Comparison of ENCODE assay signal across 8 mouse cellular contexts in the genomic region with DNA sequence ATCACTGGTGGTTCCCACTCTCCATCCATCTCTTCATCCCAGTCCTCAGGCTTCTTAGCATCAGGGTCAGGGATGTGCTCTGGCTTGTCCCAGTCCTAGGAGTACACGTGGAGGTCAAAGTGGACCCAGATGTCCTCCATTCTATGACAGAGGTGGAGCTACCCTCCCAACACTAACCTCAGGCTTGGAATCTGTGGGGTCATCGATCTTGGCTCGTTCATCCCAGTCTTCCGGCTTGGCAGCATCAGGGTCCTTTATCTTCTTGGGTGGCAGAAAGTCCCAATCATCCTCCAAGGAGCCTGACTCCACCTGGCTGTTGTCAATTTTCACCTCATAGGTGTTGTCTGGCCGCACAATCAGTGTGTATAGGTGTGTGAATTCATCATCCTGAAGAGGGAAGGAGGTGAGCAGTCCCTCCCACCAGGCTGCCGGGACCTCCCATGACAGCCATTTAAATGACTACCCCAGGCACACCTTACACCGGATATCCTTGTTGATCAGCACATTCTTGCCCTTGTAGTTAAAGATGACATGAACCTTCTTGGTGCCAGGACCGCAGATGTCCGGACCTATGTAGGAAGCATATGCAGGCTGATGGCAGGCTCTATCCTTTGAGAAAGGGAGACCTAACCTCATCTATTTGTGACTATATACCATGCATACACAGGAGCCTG. TPM values are rescaled to one million over a fixed set of nuclear protein-coding genes. Genes with fewer than 3 reads are reported as not detected.
DNase-seq lines count a peak whose midpoint lies in the region; ATAC-seq lines count a peak whose summit lies in the region.

No protein-coding gene starts in this region.

- H3K4me2 ChIP-seq in neural tube, embryonic 11.5 days (ENCODE audit: low read depth), result peak overlapping the region; percentile 85
- H3K4me2 ChIP-seq in forebrain, embryonic 13.5 days, result peak overlapping the region; percentile 91
- peak overlapping the region; percentile 61 for H3K4me2 ChIP-seq in limb, embryonic 15.5 days
- H3K4me2 ChIP-seq in stomach, embryonic 16.5 days (ENCODE audit: low read depth, low read length), result peak overlapping the region; percentile 70

- WGBS in neural tube, embryonic 11.5 days, result 92% methylated on average over 9 of the region's 9 CpGs
- WGBS in forebrain, embryonic 13.5 days, result 90% methylated on average over 9 of the region's 9 CpGs
- 77% methylated on average over 9 of the region's 9 CpGs for WGBS in limb, embryonic 15.5 days
- WGBS in stomach, embryonic 16.5 days, result 74% methylated on average over 9 of the region's 9 CpGs

- peaks cover 19% of the 10 kb centered on the region for H3K4me1 ChIP-seq in neural tube, embryonic 11.5 days (ENCODE audit: control insufficient read depth, insufficient read depth, low read length)
- H3K4me1 ChIP-seq in forebrain, embryonic 13.5 days, result peaks cover 51% of the 10 kb centered on the region
- H3K4me1 ChIP-seq in limb, embryonic 15.5 days, result peaks cover 33% of the 10 kb centered on the region
- H3K4me1 ChIP-seq in stomach, embryonic 16.5 days (ENCODE audit: control insufficient read depth, insufficient read depth, low read length), result peaks cover 24% of the 10 kb centered on the region

- H3K36me3 ChIP-seq in neural tube, embryonic 11.5 days (ENCODE audit: control insufficient read depth, insufficient read depth, low read length), result peaks cover 28% of the 10 kb centered on the region
- peaks cover 42% of the 10 kb centered on the region for H3K36me3 ChIP-seq in forebrain, embryonic 13.5 days (ENCODE audit: poor library complexity, severe bottlenecking)
- peaks cover 38% of the 10 kb centered on the region for H3K36me3 ChIP-seq in limb, embryonic 15.5 days
- peaks cover 39% of the 10 kb centered on the region for H3K36me3 ChIP-seq in stomach, embryonic 16.5 days (ENCODE audit: control insufficient read depth, insufficient read depth, low read length)

- peak overlapping the region; percentile 92 for H3K4me3 ChIP-seq in neural tube, embryonic 11.5 days (ENCODE audit: low read depth, low read length)
- H3K4me3 ChIP-seq in forebrain, embryonic 13.5 days, result peak overlapping the region; percentile 91
- H3K4me3 ChIP-seq in limb, embryonic 15.5 days, result peak overlapping the region; percentile 91
- peak overlapping the region; percentile 94 for H3K4me3 ChIP-seq in stomach, embryonic 16.5 days (replicated peaks; ENCODE audit: low read length)

- no peak overlapping the region for H3K27ac ChIP-seq in neural tube, embryonic 11.5 days (ENCODE audit: low read depth, low read length)
- H3K27ac ChIP-seq in forebrain, embryonic 13.5 days, result no peak overlapping the region
- peak overlapping the region; percentile 6 for H3K27ac ChIP-seq in limb, embryonic 15.5 days
- no peak overlapping the region for H3K27ac ChIP-seq in stomach, embryonic 16.5 days (ENCODE audit: low read length)

- ATAC-seq in neural tube, embryonic 11.5 days (ENCODE audit: insufficient read depth, low FRiP score, low TSS enrichment), result no peak
- no peak for ATAC-seq in forebrain, embryonic 13.5 days
- ATAC-seq in limb, embryonic 15.5 days (ENCODE audit: insufficient number of reproducible peaks, low FRiP score, low TSS enrichment, low read depth), result no peak
- no peak for ATAC-seq in stomach, embryonic 16.5 days (ENCODE audit: insufficient read depth, low FRiP score)

- no peaks in the 10 kb centered on the region for H3K27me3 ChIP-seq in neural tube, embryonic 11.5 days (ENCODE audit: control insufficient read depth, insufficient read depth, low read length)
- H3K27me3 ChIP-seq in forebrain, embryonic 13.5 days, result no peaks in the 10 kb centered on the region
- no peaks in the 10 kb centered on the region for H3K27me3 ChIP-seq in limb, embryonic 15.5 days
- no peaks in the 10 kb centered on the region for H3K27me3 ChIP-seq in stomach, embryonic 16.5 days (ENCODE audit: control insufficient read depth, insufficient read depth, low read length)

- no peaks in the 10 kb centered on the region for H3K9me3 ChIP-seq in neural tube, embryonic 11.5 days (ENCODE audit: control insufficient read depth, low read length)
- H3K9me3 ChIP-seq in forebrain, embryonic 13.5 days (replicated peaks), result no peaks in the 10 kb centered on the region
- no peaks in the 10 kb centered on the region for H3K9me3 ChIP-seq in limb, embryonic 15.5 days
- H3K9me3 ChIP-seq in stomach, embryonic 16.5 days (replicated peaks; ENCODE audit: control insufficient read depth, low read length), result no peaks in the 10 kb centered on the region

- no peak overlapping the region for H3K9ac ChIP-seq in neural tube, embryonic 11.5 days (ENCODE audit: low read length)
- peak overlapping the region; percentile 97 for H3K9ac ChIP-seq in forebrain, embryonic 13.5 days
- H3K9ac ChIP-seq in limb, embryonic 15.5 days, result peak overlapping the region; percentile 23
- peak overlapping the region; percentile 55 for H3K9ac ChIP-seq in stomach, embryonic 16.5 days (ENCODE audit: low read length)

- DNase-seq in neural tube, embryonic 11.5 days (ENCODE audit: low spot score), result no peak
- no peak for DNase-seq in neural tube, embryonic 10.5 days (ENCODE audit: extremely low spot score, low spot score)
- DNase-seq in T-cell, adult 2 months (ENCODE audit: low spot score), result no peak
- no peak for DNase-seq in kidney, postnatal 36 days
- DNase-seq in cerebellum, adult 11 months, result no peak

RNA-seq across cellular contexts. Expression of gene Calr, which starts 2.2 kb away (rescaled TPM):
- 870 and 925 TPM in 2 replicates for polyA plus RNA-seq in neural tube, embryonic 11.5 days (2014; fragmentation: Nextera tagmentation; extraction: Ambion mirVana)
- 549 and 569 TPM in 2 replicates for polyA plus RNA-seq in forebrain, embryonic 13.5 days (2015; fragmentation: Nextera tagmentation; extraction: Ambion mirVana)
- 1,060 and 1,089 TPM in 2 replicates for polyA plus RNA-seq in limb, embryonic 15.5 days (2015; fragmentation: Nextera tagmentation; extraction: Ambion mirVana)
- 1,028 and 1,118 TPM in 2 replicates for polyA plus RNA-seq in stomach, embryonic 16.5 days (2015; fragmentation: Nextera tagmentation; extraction: Ambion mirVana)

RNA-seq across cellular contexts. Expression of gene Rad23a, which starts 4.1 kb away (rescaled TPM):
- polyA plus RNA-seq in neural tube, embryonic 11.5 days (2014; fragmentation: Nextera tagmentation; extraction: Ambion mirVana), result 101 TPM in 2 replicates
- 93.9 and 114 TPM in 2 replicates for polyA plus RNA-seq in forebrain, embryonic 13.5 days (2015; fragmentation: Nextera tagmentation; extraction: Ambion mirVana)
- 102 and 122 TPM in 2 replicates for polyA plus RNA-seq in limb, embryonic 15.5 days (2015; fragmentation: Nextera tagmentation; extraction: Ambion mirVana)
- polyA plus RNA-seq in stomach, embryonic 16.5 days (2015; fragmentation: Nextera tagmentation; extraction: Ambion mirVana), result 106 and 122 TPM in 2 replicates

RNA-seq across cellular contexts. Expression of gene Farsa, which starts 12.3 kb away (rescaled TPM):
- 95.7 and 104 TPM in 2 replicates for polyA plus RNA-seq in neural tube, embryonic 11.5 days (2014; fragmentation: Nextera tagmentation; extraction: Ambion mirVana)
- 123 and 127 TPM in 2 replicates for polyA plus RNA-seq in forebrain, embryonic 13.5 days (2015; fragmentation: Nextera tagmentation; extraction: Ambion mirVana)
- polyA plus RNA-seq in limb, embryonic 15.5 days (2015; fragmentation: Nextera tagmentation; extraction: Ambion mirVana), result 94.4 and 98.2 TPM in 2 replicates
- 85.9 and 91.5 TPM in 2 replicates for polyA plus RNA-seq in stomach, embryonic 16.5 days (2015; fragmentation: Nextera tagmentation; extraction: Ambion mirVana)

RNA-seq across cellular contexts. Expression of gene Gadd45gip1, which starts 13.2 kb away (rescaled TPM):
- 38.6 and 38.7 TPM in 2 replicates for polyA plus RNA-seq in neural tube, embryonic 11.5 days (2014; fragmentation: Nextera tagmentation; extraction: Ambion mirVana)
- polyA plus RNA-seq in forebrain, embryonic 13.5 days (2015; fragmentation: Nextera tagmentation; extraction: Ambion mirVana), result 42.6 and 47.0 TPM in 2 replicates
- polyA plus RNA-seq in limb, embryonic 15.5 days (2015; fragmentation: Nextera tagmentation; extraction: Ambion mirVana), result 44.7 and 45.6 TPM in 2 replicates
- 42.0 and 49.5 TPM in 2 replicates for polyA plus RNA-seq in stomach, embryonic 16.5 days (2015; fragmentation: Nextera tagmentation; extraction: Ambion mirVana)

RNA-seq across cellular contexts. Expression of gene Dand5, which starts 21.9 kb away (rescaled TPM):
- polyA plus RNA-seq in neural tube, embryonic 11.5 days (2014; fragmentation: Nextera tagmentation; extraction: Ambion mirVana), result 4.7 and 7.3 TPM in 2 replicates
- 7.3 and 8.2 TPM in 2 replicates for polyA plus RNA-seq in forebrain, embryonic 13.5 days (2015; fragmentation: Nextera tagmentation; extraction: Ambion mirVana)
- polyA plus RNA-seq in limb, embryonic 15.5 days (2015; fragmentation: Nextera tagmentation; extraction: Ambion mirVana), result 7.5 and 8.0 TPM in 2 replicates
- polyA plus RNA-seq in stomach, embryonic 16.5 days (2015; fragmentation: Nextera tagmentation; extraction: Ambion mirVana), result 6.0 and 7.2 TPM in 2 replicates
